Mouse (Mus musculus): ENCODE results near the gene Mrpl54.
"Not testable (repeated sequence)": the region's sequence is repeated elsewhere in the genome, so short reads cannot be mapped to it uniquely, and the experiment has no call there.

Gene Mrpl54

DNA sequence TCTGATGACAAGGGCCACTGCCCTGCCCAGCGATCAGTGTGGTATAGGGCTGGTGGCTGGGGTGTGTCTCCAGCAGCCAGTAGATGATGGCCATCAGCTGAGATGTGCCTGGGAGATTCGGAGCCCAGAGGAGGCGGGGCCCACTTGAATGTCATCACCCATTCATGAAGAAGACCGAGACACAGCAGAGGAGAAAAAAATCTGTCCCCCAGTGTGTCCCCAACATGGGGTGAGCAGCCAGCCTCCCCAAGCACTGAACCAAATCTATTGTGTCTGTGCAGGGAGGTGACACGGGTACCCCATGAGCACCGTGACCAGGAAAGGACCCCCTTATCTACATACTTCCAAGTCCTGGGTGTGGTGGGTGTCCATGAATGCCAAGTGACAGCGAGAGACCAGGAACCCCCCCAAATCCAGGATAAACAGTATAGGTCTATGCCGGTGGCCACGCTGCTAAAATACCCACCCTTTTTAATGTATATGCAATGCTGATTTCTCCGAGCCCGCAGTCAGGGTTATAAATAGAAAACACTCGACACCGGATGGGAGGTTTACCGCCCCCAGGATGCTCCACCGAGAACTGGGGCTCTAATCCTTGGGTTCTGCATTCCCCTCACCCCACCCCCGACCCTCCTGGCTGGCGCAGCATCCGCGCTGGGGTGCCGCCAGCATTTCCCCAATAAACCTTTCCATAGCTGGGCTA is 36.8 kb downstream of the Mrpl54 start:
- DNase-seq (ENCODE audit: low spot score in 2 of 2), result peak; percentile 53 to 56

DNA sequence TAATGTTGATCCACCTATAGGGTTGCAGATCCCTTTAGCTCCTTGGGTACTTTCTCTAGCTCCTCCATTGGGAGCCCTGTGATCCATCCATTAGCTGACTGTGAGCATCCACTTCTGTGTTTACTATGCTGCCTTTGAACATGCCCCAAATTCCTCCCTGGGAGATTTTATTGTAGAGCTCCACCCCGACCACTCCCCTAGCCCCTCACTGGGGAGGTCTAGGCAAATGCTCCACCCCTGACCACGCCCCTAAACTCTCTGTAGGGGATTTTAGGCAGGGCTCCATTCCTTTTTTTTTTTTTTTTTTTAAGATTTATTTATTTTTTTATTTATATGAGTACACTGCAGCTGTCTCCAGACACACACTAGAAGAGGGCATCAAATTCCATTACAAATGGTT is 43.0 kb downstream of the Mrpl54 start:
- DNase-seq (ENCODE audit: low spot score in 2 of 2), result not testable (repeated sequence)

DNA sequence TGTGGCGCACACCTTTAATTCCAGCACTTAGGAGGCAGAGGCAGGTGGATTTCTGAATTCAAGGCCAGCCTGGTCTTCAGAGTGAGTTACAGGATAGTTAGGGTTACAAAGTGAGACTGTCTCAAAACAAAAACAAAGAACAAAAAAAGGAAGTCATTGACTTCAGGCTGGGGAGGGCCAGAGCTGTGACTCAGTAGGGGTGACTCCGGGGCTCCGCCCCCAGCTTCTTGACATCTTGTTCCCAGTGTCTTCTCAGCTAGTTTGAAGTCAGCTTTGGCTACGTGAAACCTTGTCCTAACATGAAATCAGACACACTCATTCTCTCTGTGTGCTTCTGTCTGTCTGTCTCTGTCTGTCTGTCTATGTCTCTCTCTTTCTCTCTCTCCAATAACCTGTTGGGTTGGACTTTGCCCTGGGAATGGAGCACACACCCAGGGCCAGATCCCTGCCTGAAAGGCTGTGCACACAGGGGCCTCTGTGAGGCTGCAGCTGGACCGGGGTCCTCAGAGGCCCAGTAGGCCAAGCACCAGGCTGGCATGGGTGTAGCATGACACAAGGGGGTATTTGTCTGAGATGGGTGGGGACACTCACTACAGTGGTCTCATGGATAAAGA is 45.2 kb downstream of the Mrpl54 start:
- no peak for DNase-seq (ENCODE audit: low spot score in 2 of 2)

GRCm38 (mm10) chr10:81217964-81218363 is 48.8 kb downstream of the Mrpl54 start:
- DNase-seq (ENCODE audit: low spot score in 2 of 2), result peak; percentile 56 to 65

GRCm38 (mm10) chr10:81217267-81217666 is 49.5 kb downstream of the Mrpl54 start:
- DNase-seq (ENCODE audit: low spot score in 2 of 2), result not testable (repeated sequence)

DNA sequence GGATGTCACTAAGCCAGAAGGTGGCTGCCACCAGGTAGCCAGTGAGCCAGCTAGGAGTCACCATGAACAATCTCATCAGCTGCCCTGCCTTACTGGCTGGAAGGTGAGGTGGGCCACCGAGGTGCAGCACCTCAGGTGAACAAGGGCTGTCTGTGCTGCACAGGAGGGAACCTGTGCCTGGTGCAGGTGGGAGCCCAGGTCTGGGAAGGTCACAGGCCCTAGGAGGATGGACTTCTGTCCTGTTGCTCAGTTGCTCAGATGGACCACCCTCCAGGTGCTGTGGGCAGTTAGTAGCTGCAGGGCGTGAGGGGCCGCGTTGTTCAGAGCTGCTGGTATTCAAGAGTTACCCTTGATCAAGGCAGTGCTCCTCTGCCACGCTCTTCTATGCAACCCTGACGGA is 49.9 kb downstream of the Mrpl54 start:
- DNase-seq (ENCODE audit: low spot score in 2 of 2), result no peak

GRCm38 (mm10) chr10:81216260-81216659 is 50.5 kb downstream of the Mrpl54 start:
- no peak for DNase-seq (ENCODE audit: low spot score in 2 of 2)
